Mouse (Mus musculus): ENCODE data around the gene Mrpl1.

The Mrpl1 gene

GRCm38 (mm10) chr5:96209459-96209858, at the start of gene Mrpl1:
Gene Mrpl1, plus strand, starts transcription at chr5:96209493.
- DNase-seq (ENCODE audit: low spot score in 2 of 2) = peak in 1 of 2 experiments; percentile 19

- peak in 1 of 2 experiments; percentile 21 for DNase-seq (ENCODE audit: low spot score in 2 of 2)
Observed at GRCm38 (mm10) chr5:96160467-96161262, 48.6 kb upstream of the Mrpl1 start.

GRCm38 (mm10) chr5:96161263-96161577, 48.1 kb upstream of the Mrpl1 start:
- DNase-seq (ENCODE audit: low spot score in 2 of 2) = no peak

GRCm38 (mm10) chr5:96161578-96162398, 47.5 kb upstream of the Mrpl1 start:
- peak; percentile 61 to 69 for DNase-seq (ENCODE audit: low spot score in 2 of 2)

- DNase-seq (ENCODE audit: low spot score in 2 of 2) = peak; percentile 64 to 77
Observed at GRCm38 (mm10) chr5:96162399-96163331, 46.6 kb upstream of the Mrpl1 start.

GRCm38 (mm10) chr5:96163396-96164020, 45.8 kb upstream of the Mrpl1 start:
- no peak for DNase-seq (ENCODE audit: low spot score in 2 of 2)

GRCm38 (mm10) chr5:96164021-96164411, 45.3 kb upstream of the Mrpl1 start, which contains the start of gene Cnot6l:
Gene Cnot6l, minus strand, starts transcription at chr5:96164171.
- DNase-seq (ENCODE audit: low spot score in 2 of 2) = no peak

- no peak for DNase-seq (ENCODE audit: low spot score in 2 of 2)
Observed at GRCm38 (mm10) chr5:96166761-96167160, 42.5 kb upstream of the Mrpl1 start.

GRCm38 (mm10) chr5:96170443-96170842, 38.9 kb upstream of the Mrpl1 start:
- no peak for DNase-seq (ENCODE audit: low spot score in 2 of 2)

GRCm38 (mm10) chr5:96171765-96172164, 37.5 kb upstream of the Mrpl1 start:
- DNase-seq (ENCODE audit: low spot score in 2 of 2) = no peak

- no peak for DNase-seq (ENCODE audit: low spot score in 2 of 2)
Observed at GRCm38 (mm10) chr5:96176121-96176520, 33.2 kb upstream of the Mrpl1 start.

GRCm38 (mm10) chr5:96176879-96177358, 32.4 kb upstream of the Mrpl1 start:
- no peak for DNase-seq (ENCODE audit: low spot score in 2 of 2)

GRCm38 (mm10) chr5:96183211-96183610, 26.1 kb upstream of the Mrpl1 start:
- no peak for DNase-seq (ENCODE audit: low spot score in 2 of 2)

- no peak for DNase-seq (ENCODE audit: low spot score in 2 of 2)
Observed at GRCm38 (mm10) chr5:96183987-96184386, 25.3 kb upstream of the Mrpl1 start.

- no peak for DNase-seq (ENCODE audit: low spot score in 2 of 2)
Observed at GRCm38 (mm10) chr5:96189761-96190160, 19.5 kb upstream of the Mrpl1 start.

- no peak for DNase-seq (ENCODE audit: low spot score in 2 of 2)
Observed at GRCm38 (mm10) chr5:96191251-96191650, 18.0 kb upstream of the Mrpl1 start.

- no peak for DNase-seq (ENCODE audit: low spot score in 2 of 2)
Observed at GRCm38 (mm10) chr5:96196547-96197052, 12.7 kb upstream of the Mrpl1 start.

GRCm38 (mm10) chr5:96198271-96198670, 11.0 kb upstream of the Mrpl1 start:
- no peak for DNase-seq (ENCODE audit: low spot score in 2 of 2)

- DNase-seq (ENCODE audit: low spot score in 2 of 2) = no peak
Observed at GRCm38 (mm10) chr5:96200269-96200668, 9.0 kb upstream of the Mrpl1 start.

GRCm38 (mm10) chr5:96201462-96202154, 7.7 kb upstream of the Mrpl1 start:
- DNase-seq (ENCODE audit: low spot score in 2 of 2) = no peak
